Mouse (Mus musculus): ENCODE measurements around the gene Mfsd4b5.

DNA sequence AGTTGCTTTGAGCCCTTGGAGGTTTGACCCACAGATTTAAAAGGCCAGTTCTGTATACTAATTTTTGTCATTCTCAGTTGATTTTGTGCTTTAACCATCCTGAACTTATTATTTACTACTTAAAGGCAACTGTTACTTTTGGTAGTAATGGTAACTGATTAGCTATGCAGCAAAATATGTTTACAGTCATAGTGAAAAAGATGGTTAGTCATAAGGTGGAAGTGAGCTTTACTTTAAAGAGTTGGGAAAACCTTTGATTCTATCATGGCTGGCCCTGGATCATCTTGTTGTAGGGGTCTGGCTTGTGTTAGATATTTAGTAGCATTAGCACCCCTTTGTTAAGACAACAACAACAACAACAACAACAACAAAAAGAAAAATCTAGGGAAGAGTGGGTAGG is 73.8 kb downstream of the Mfsd4b5 start:
- TF ChIP-seq CTCF (conservative IDR thresholded peaks at IDR 0.05; ENCODE audit: low read length) (no peak), NANOG (IDR thresholded peaks at IDR 0.05; ENCODE audit: borderline replicate concordance, low read length) (no peak)

Measured in E14TG2a.4 (cell line).